Mouse (Mus musculus) thymus, postnatal 4 days (tissue): ENCODE measurements at regions not wholly inside any gene's neighbourhood (a gene's known extent, or its start where the extent isn't known, plus 50 kb on each side); places are given as distances from the start of the nearest gene placed in this dataset.

Experiments
- DNase-seq: peaks from one replicate; pipeline ENCODE4 v3.0.0; 2021

DNA sequence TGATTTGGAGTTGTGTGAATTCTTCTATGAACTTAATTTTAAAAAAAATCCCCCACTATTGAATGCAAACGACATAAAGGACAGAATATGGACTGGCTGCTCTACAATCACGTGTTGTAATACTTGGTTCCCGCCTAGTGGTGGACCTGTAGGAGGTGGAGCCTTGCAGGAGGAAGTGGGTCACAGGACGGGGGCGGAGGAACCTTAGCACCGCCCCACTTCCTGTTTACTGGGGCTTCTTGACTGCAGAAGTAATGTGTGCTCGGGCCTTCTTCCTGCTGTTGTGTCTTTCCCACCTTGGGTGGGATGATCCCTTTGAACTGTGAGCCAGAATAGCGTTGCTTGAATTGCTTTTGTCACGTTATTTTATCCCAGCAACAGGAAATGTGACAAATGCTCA is 52.2 kb upstream of the Tmem108 start:
- DNase-seq = peak; percentile 12

- DNase-seq = no peak
Observed at GRCm38 (mm10) chr9:103818998-103819397, 57.4 kb upstream of the Tmem108 start.

DNA sequence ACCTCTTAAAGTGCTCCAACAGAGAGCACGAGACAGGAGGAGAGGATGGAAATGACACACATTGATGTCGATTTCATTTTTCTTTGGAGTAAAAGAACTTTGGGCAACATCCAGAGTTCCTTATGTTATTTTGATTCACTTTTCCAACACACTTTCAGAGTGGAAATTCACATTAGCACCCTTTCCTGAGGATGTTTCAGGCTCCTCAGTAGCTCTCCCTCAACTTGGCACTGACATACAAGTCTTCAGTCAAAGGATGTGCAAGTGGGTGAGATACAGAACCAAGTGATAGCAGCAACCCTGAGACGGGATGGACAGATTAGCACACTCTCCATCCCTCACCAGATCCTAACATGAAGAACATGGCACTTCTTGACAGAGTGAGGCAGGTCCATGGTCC is 60.0 kb upstream of the Tmem108 start:
- DNase-seq = no peak

DNA sequence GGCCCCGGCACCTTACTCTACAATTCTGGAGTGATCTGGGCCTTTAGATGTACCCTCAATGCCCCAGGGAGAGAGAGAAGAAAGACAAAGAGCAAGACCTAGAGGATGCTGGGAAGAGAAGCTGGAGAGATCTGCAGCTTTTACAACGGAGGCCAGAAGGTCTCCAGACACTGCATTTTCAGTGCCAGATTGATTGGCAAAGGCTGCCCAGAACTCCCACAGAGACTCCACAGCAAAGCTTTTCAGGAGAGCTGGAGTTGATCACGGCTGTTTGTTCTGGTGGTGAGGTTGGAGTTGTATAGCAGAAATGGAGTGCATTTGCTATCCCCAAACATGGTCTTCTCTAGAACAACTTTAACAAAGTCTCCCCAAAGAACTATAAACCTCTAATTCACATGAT is 61.9 kb upstream of the Tmem108 start:
- DNase-seq = no peak

DNA sequence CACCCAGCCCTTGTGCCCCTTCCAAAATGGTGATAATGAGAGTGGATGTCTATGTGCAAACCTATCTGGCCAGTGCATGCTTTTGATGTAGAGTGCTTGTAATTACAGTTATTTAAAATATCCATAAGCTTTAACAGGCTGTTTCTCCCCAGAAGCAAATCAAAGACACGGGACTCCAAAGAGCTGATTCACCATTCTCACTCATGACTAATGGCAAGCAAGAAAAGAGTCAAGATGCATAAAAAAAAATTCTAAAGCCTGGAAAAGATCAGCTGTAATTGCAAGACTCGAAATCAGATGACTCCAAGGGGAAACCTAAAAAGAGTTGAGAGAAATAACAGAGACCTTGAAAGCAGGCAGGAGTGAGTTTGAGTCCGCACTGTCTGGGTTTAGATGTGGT is 79.6 kb upstream of the Tmem108 start:
- DNase-seq = no peak

- DNase-seq = no peak
Observed at GRCm38 (mm10) chr9:103843836-103844235, 82.2 kb upstream of the Tmem108 start.

DNA sequence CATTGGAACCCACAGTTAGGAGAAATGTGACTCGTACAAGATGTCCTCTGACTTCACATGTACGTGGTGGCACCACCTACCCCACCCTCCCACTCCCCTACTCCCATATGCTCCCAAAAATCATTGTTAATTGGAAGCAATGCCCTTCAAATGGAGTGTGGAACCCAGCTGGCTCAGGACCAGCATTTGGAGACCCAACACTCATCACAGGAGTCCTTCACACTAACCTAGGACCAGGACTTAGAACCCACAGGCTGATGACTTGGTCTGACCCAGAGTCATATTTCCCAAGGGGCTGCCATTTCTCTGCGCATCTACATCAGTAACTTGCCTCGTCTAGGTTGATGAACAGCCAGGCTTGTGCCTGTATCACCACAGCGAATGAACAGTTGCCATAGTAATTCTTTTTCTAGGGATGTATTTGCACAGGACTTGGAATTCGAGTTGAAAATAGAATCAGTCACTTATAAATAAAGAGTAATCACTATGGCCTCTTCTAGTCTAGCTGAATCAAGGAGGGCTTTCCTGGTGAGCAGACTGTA is 84.3 kb upstream of the Tmem108 start:
- no peak for DNase-seq

GRCm38 (mm10) chr9:103847931-103848330 is 86.3 kb upstream of the Tmem108 start:
- no peak for DNase-seq

DNA sequence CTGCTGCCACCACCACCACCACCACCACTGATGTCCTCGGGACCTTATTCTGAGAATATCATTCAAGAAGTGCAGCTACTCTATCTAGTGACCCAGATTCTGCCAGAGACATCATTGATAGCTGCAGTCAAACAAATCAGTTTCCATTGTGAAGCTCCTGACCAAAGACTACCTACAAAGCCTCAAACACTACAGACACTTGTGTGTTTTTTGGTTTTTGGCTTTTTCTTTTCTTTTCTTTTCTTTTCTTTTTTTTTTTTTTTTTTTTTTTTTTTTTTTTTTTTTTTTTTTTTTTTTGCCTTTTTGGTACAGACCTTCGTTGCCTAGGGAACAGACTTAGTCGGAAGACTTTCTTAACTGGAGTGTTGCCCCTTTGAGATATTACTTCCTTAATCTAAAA is 87.4 kb upstream of the Tmem108 start:
- no peak for DNase-seq

- no peak for DNase-seq
Observed at GRCm38 (mm10) chr9:103852691-103853090, 91.1 kb upstream of the Tmem108 start.

- no peak for DNase-seq
Observed at GRCm38 (mm10) chr9:103860658-103861377, 99.2 kb upstream of the Tmem108 start.

- DNase-seq = no peak
Observed at GRCm38 (mm10) chr9:103862493-103862892, 100.9 kb upstream of the Tmem108 start.

DNA sequence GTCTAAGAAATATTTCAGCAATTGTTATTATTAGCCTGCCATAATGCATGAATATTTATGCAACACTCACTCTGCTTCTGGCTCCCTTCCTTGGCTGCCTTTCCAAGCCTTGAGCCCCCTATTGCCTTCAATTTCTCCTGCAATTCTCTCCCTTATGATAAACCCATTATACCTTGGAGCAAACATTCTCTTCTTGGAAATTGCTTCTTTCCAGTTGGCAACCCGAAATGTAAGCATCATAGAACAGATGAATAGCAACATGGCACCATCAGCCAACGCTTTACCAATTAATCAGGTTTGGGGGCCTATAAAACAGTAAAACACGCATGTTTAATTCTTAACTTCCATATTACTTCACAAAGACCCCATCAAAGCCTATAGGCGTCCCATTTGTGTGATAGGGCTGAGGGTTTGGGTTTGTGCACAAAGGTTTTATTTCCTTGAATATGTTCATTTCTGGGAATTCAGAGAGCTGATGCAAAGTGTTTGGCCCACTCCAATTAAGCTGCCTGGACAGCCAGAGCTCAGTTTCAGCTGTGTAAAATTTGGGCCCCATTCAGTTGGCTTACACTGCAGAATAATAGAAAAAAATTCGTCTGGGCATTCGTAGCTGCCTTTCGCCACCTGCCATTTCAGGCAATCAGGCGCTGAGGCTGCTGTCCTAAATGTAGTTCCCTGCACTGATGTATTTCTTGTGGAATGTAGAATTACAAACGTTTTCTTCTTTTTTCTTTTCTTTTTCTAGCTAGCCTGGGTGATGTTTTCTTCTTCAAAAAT is 106.0 kb upstream of the Tmem108 start:
- DNase-seq = no peak

- no peak for DNase-seq
Observed at GRCm38 (mm10) chr9:103869276-103869675, 107.6 kb upstream of the Tmem108 start.

DNA sequence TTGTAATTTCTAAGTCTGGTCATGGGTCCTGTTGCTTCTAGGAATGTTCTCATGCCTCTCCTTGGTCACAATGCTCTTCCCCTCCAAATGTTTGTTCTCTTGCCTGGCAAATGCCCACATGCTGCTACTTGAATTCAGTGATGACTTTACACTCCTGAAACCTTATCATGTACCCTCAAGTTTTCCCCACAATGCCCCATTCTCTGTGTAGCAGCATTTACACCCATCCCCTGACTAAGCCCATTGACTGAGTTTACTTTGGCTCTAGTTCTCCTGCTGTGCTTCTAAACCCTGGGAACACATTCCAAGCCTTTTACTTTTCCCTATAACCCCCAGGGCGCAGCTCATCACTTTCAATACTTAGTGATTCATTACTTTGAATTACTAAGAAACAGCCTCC is 110.5 kb upstream of the Tmem108 start:
- DNase-seq = no peak

GRCm38 (mm10) chr9:103873876-103874275 is 112.2 kb upstream of the Tmem108 start:
- no peak for DNase-seq

DNA sequence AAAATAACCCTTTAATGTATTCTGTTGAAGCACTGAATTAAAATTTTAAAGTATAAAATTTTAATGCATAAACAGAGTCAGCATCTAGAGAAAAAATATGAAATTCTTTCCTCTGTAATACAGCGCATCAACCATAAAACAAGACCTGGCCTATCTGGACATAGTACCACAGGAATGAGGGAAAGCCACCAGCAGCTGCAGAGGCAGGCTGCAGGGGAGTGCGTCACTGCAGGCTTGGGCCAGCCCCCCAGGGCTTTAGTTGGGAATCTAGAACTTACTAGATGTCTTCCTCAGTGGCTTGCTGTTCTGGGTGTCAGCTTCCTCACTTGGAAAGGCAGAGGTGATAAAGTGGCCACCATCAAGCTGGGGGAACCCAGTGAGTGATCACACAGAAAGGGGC is 116.2 kb upstream of the Tmem108 start:
- no peak for DNase-seq

DNA sequence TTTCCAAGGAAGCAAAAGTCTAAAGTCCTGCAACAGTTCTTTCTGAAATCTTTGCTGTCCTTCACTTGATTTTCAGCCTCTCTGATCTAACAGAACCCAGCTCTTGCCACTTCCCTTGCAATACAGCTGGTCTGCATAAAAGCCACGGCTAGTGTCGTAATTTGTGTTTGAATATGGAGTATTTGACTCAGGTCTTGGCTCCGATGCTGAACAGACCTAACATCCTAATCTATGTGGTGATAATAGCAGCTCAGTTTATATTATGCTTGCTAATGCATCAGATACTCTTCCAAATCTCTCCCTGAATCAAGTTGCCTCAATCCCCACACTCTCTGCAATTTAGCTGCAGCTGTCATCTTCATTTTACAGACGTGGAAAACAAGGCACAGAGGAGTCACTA is 109.5 kb upstream of the Nphp3 start:
- DNase-seq = no peak

DNA sequence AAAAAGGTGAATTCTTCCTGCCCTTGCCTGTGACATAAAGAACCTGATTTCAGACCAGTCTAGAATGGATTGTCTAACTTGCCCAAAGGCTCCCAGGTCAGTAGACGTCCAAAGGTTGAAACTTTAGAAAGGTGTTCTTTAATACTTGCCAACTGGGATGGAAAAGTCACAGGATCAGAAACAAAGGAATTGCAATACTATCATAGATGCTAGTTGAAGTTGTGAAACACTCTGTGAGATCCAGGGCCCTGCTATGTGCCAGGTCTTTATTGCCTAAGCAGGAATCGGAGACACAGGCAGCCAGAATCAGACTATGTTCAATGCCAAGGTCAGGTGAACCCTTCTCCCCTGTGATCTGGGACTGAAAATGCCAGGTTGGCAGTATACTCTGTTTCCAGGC is 108.0 kb upstream of the Nphp3 start:
- no peak for DNase-seq

GRCm38 (mm10) chr9:103899311-103899710 is 103.0 kb upstream of the Nphp3 start:
- no peak for DNase-seq

DNA sequence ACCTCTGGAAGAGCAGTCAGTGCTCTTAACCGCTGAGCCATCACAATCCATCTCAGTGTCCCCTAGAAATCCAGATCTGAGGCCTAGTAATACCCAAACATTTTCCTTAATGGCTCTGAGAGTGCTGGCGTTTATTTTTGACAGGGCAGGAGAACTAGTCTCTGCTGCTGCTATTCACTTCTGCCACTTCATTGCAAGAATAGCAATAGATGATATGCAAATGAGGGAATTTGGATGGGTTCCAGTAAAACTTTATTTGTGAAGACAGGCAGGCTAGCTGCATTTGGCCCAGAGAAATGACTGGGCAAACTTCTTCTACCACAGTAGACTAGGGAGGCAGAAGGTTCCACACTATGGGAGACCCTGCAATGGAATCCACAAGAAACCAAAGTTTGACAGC is 91.0 kb upstream of the Nphp3 start:
- no peak for DNase-seq

GRCm38 (mm10) chr9:103915126-103915525 is 87.2 kb upstream of the Nphp3 start:
- no peak for DNase-seq

DNA sequence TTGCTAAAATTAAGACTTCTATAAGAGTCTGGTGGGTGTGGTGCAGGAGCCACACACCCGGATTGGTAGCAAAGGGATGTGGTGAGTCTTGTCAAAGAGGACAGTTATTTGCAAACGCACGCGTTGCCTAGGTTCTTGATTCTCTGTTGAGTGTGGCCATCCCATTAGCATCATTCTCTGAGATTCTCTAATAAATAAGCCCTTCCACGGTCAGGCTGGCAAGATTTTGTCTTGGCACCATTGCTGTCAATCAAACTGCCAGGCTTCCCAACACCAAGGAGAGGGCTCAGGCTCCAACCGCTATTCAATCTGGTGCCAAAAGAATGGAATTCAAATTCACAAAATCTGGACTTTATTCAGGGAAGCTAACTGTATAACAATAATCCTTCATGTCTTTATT is 84.6 kb upstream of the Nphp3 start:
- no peak for DNase-seq

GRCm38 (mm10) chr9:103922356-103922755 is 80.0 kb upstream of the Nphp3 start:
- no peak for DNase-seq
